Mouse (Mus musculus) neural tube, embryonic 12.5 days (tissue): Measurements from ENCODE around the gene Cct4. TPM values are rescaled to one million over a fixed set of nuclear protein-coding genes. Genes with fewer than 3 reads are reported as not detected.

Experiments
- ATAC-seq: fragments of 200-750 bp; cut with Nextera tagmentation; 2 replicates; pipeline ENCODE4 v1.8.0; 2017; ENCODE audit warnings: low read depth, mild to moderate bottlenecking, moderate TSS enrichment, moderate library complexity; ENCODE audit not compliant: low FRiP score
- H3K27ac ChIP-seq: fragments of 300-500 bp; sonication (generic); 2 replicates; pipeline ENCODE4 v1.5.1; 2016
- H3K27me3 ChIP-seq: fragments of 300-500 bp; sonication (generic); replicated peaks from 2 replicates; pipeline ENCODE4 v1.6.1; 2016; ENCODE audit warnings: mild to moderate bottlenecking
- H3K36me3 ChIP-seq: fragments of 300-500 bp; sonication (generic); 2 replicates; pipeline ENCODE4 v1.6.1; 2016; ENCODE audit warnings: mild to moderate bottlenecking
- H3K4me1 ChIP-seq: fragments of 300-500 bp; sonication (generic); 2 replicates; pipeline ENCODE4 v1.6.1; 2016
- H3K4me2 ChIP-seq: fragments of 300-500 bp; sonication (generic); replicated peaks from 2 replicates; pipeline ENCODE4 v1.6.1; 2016; ENCODE audit warnings: mild to moderate bottlenecking
- H3K4me3 ChIP-seq: fragments of 300-500 bp; sonication (generic); 2 replicates; pipeline ENCODE4 v1.5.1; 2016
- H3K9ac ChIP-seq: fragments of 300-500 bp; sonication (generic); 2 replicates; pipeline ENCODE4 v1.6.1; 2016; ENCODE audit warnings: mild to moderate bottlenecking
- H3K9me3 ChIP-seq: fragments of 300-500 bp; sonication (generic); 2 replicates; pipeline ENCODE4 v1.6.1; 2016; ENCODE audit warnings: mild to moderate bottlenecking
- WGBS: fragments of 180-500 bp; shearing (Covaris S2); methylation state at CpG from one replicate; pipeline ENCODE4 v1.1.7; 2016; 5-methylcytosine and 5-hydroxymethylcytosine counted together
- polyA plus RNA-seq: library from polyadenylated mRNA; unstranded; fragments of >200 nt; fragmentation: Nextera tagmentation; extraction: Ambion mirVana; gene quantifications from 2 replicates; pipeline ENCODE4 v1.2.1, GENCODE M21; 2016

The Cct4 gene
- polyA plus RNA-seq, 1 experiment from 2014 or later, result 347 TPM

GRCm38 (mm10) chr11:23052353-23052752, 62.0 kb downstream of the Cct4 start:
- WGBS, result 71% methylated on average over 4 of the region's 4 CpGs
- ATAC-seq, result no peak
- no peaks in the 10 kb centered on the region for H3K36me3 ChIP-seq

More at GRCm38 (mm10) chr11:23052353-23052752, 62.0 kb downstream of the Cct4 start:
- no peak overlapping the region for H3K4me3 ChIP-seq
- no peaks in the 10 kb centered on the region for H3K4me1 ChIP-seq
- H3K27ac ChIP-seq, result no peak overlapping the region
- H3K9me3 ChIP-seq, result no peaks in the 10 kb centered on the region
- no peak overlapping the region for H3K9ac ChIP-seq
- no peak overlapping the region for H3K4me2 ChIP-seq
- H3K27me3 ChIP-seq, result no peaks in the 10 kb centered on the region

Other genes with a start within 250 kb of the Cct4 start
- gene B3gnt2, start 129.6 kb upstream of the Cct4 start, polyA plus RNA-seq, result 2.2 and 3.0 TPM in 2 replicates
- 4.6 and 6.3 TPM in 2 replicates for gene Zrsr1, start 18.5 kb upstream of the Cct4 start, polyA plus RNA-seq
- gene Gm28048, start 8.4 kb upstream of the Cct4 start, polyA plus RNA-seq, result 5.6 and 6.2 TPM in 2 replicates
- gene Commd1, start 8.1 kb upstream of the Cct4 start, polyA plus RNA-seq, result 302 and 325 TPM in 2 replicates
- 3.3 and 4.8 TPM in 2 replicates for gene Fam161a, start 17.0 kb downstream of the Cct4 start, polyA plus RNA-seq